Mouse (Mus musculus) forebrain, embryonic 16.5 days (tissue): ENCODE results near the gene Defb29. TPM values are rescaled to one million over a fixed set of nuclear protein-coding genes. Genes with fewer than 3 reads are reported as not detected.

Experiments used
- ATAC-seq: fragments of 200-750 bp; cut with Nextera tagmentation; 2 replicates; pipeline ENCODE4 v1.8.0; 2017; ENCODE audit warnings: mild to moderate bottlenecking, moderate library complexity
- H3K27ac ChIP-seq: fragments of 300-500 bp; sonication (generic); 2 replicates; pipeline ENCODE4 v1.5.1; 2014; ENCODE audit warnings: low read length, control low read depth
- H3K27me3 ChIP-seq: fragments of 300-500 bp; sonication (generic); replicated peaks from 2 replicates; pipeline ENCODE4 v1.6.1; 2014; ENCODE audit warnings: low read length; ENCODE audit not compliant: control insufficient read depth, insufficient read depth
- H3K36me3 ChIP-seq: fragments of 300-500 bp; sonication (generic); 2 replicates; pipeline ENCODE4 v1.6.1; 2014; ENCODE audit not compliant: control insufficient read depth, insufficient read depth
- H3K4me1 ChIP-seq: fragments of 300-500 bp; sonication (generic); replicated peaks from 2 replicates; pipeline ENCODE4 v1.6.1; 2014; ENCODE audit warnings: low read length; ENCODE audit not compliant: control insufficient read depth, insufficient read depth
- H3K4me2 ChIP-seq: fragments of 300-500 bp; sonication (generic); 2 replicates; pipeline ENCODE4 v1.6.1; 2014; ENCODE audit warnings: mild to moderate bottlenecking, low read length, control low read depth
- H3K4me3 ChIP-seq: fragments of 300-500 bp; sonication (generic); replicated peaks from 2 replicates; pipeline ENCODE4 v1.5.1; 2014; ENCODE audit warnings: mild to moderate bottlenecking, low read length, control low read depth
- H3K9ac ChIP-seq: fragments of 300-500 bp; sonication (generic); replicated peaks from 2 replicates; pipeline ENCODE4 v1.6.1; 2014; ENCODE audit warnings: low read depth, low read length, control low read depth
- H3K9me3 ChIP-seq: fragments of 300-500 bp; sonication (generic); 2 replicates; pipeline ENCODE4 v1.6.1; 2016; ENCODE audit warnings: low read length; ENCODE audit not compliant: control insufficient read depth
- WGBS: fragments of 180-500 bp; shearing (Covaris S2); extraction: QIAGEN DNeasy Blood & Tissue Kit; methylation state at CpG from one replicate; pipeline ENCODE4 v1.1.7; 2014; 5-methylcytosine and 5-hydroxymethylcytosine counted together
- polyA plus RNA-seq: library from polyadenylated mRNA; unstranded; fragments of >200 nt; fragmentation: Nextera tagmentation; extraction: Ambion mirVana; gene quantifications from 2 replicates; pipeline ENCODE4 v1.2.1, GENCODE M21; 2015

Defb29 gene
- polyA plus RNA-seq, 1 experiment from 2014 or later: not detected

GRCm38 (mm10) chr2:152516084-152516483 lies 23.8 kb downstream of the Defb29 start:
- Histone ChIP-seq H3K4me1 (no peaks in the 10 kb centered on the region), H3K9ac (no peak overlapping the region), H3K27me3 (no peaks in the 10 kb centered on the region), H3K36me3 (no peaks in the 10 kb centered on the region), H3K9me3 (no peaks in the 10 kb centered on the region), H3K27ac (no peak overlapping the region), H3K4me3 (no peak overlapping the region), H3K4me2 (no peak overlapping the region)
- 59% methylated on average over 4 of the region's 4 CpGs for WGBS
- no peak for ATAC-seq

- WGBS: 90% methylated on average over 1 of the region's 1 CpGs
- H3K4me2 ChIP-seq: no peak within 1 kb of the TSS
- no peaks in the 10 kb centered on the region for H3K36me3 ChIP-seq
- no peak within 1 kb of the TSS for H3K27ac ChIP-seq
- no peaks in the 10 kb centered on the region for H3K4me1 ChIP-seq
- no peak within 1 kb of the TSS for H3K9ac ChIP-seq
- no peak for ATAC-seq
- no peaks in the 10 kb centered on the region for H3K27me3 ChIP-seq
- H3K9me3 ChIP-seq: no peaks in the 10 kb centered on the region
- H3K4me3 ChIP-seq: no peak within 1 kb of the TSS
Measured at GRCm38 (mm10) chr2:152511592-152511991, 28.3 kb downstream of the Defb29 start, which contains the start of gene Defb26. Gene Defb26 (minus strand): TSS chr2:152511692.

- no peak for ATAC-seq
- Histone ChIP-seq H3K4me1 (no peaks in the 10 kb centered on the region), H3K27ac (no peak overlapping the region), H3K9me3 (no peaks in the 10 kb centered on the region), H3K9ac (no peak overlapping the region), H3K4me3 (no peak overlapping the region), H3K4me2 (no peak overlapping the region), H3K36me3 (no peaks in the 10 kb centered on the region), H3K27me3 (no peaks in the 10 kb centered on the region)
- 84% methylated on average over 2 of the region's 2 CpGs for WGBS
Measured at GRCm38 (mm10) chr2:152503950-152504349, 35.9 kb downstream of the Defb29 start.

- H3K9me3 ChIP-seq: no peaks in the 10 kb centered on the region
- no peak overlapping the region for H3K27ac ChIP-seq
- ATAC-seq: no peak
- H3K4me1 ChIP-seq: no peaks in the 10 kb centered on the region
- WGBS: 82% methylated on average over 6 of the region's 6 CpGs
- no peak overlapping the region for H3K4me2 ChIP-seq
- H3K4me3 ChIP-seq: no peak overlapping the region
- H3K27me3 ChIP-seq: no peaks in the 10 kb centered on the region
- H3K9ac ChIP-seq: no peak overlapping the region
- H3K36me3 ChIP-seq: no peaks in the 10 kb centered on the region
Measured at GRCm38 (mm10) chr2:152500863-152501229, 39.1 kb downstream of the Defb29 start.

GRCm38 (mm10) chr2:152500204-152500862 lies 39.6 kb downstream of the Defb29 start:
- Histone ChIP-seq H3K4me3 (no peak overlapping the region), H3K9me3 (no peaks in the 10 kb centered on the region), H3K4me1 (no peaks in the 10 kb centered on the region), H3K4me2 (no peak overlapping the region), H3K27ac (no peak overlapping the region), H3K9ac (no peak overlapping the region), H3K27me3 (no peaks in the 10 kb centered on the region), H3K36me3 (no peaks in the 10 kb centered on the region)
- 78% methylated on average over 7 of the region's 7 CpGs for WGBS
- ATAC-seq: no peak

- Histone ChIP-seq H3K9me3 (no peaks in the 10 kb centered on the region), H3K4me2 (no peak overlapping the region), H3K4me1 (no peaks in the 10 kb centered on the region), H3K9ac (no peak overlapping the region), H3K4me3 (no peak overlapping the region), H3K36me3 (no peaks in the 10 kb centered on the region), H3K27me3 (no peaks in the 10 kb centered on the region), H3K27ac (no peak overlapping the region)
- no peak for ATAC-seq
- WGBS: 79% methylated on average over 6 of the region's 6 CpGs
Measured at GRCm38 (mm10) chr2:152498020-152498419, 41.9 kb downstream of the Defb29 start.

GRCm38 (mm10) chr2:152493151-152493550 lies 46.7 kb downstream of the Defb29 start:
- WGBS: 68% methylated on average over 6 of the region's 6 CpGs
- H3K4me3 ChIP-seq: no peak overlapping the region
- ATAC-seq: no peak
- H3K27ac ChIP-seq: no peak overlapping the region
- H3K4me2 ChIP-seq: no peak overlapping the region
- no peaks in the 10 kb centered on the region for H3K27me3 ChIP-seq
- H3K4me1 ChIP-seq: no peaks in the 10 kb centered on the region
- no peaks in the 10 kb centered on the region for H3K36me3 ChIP-seq
- no peaks in the 10 kb centered on the region for H3K9me3 ChIP-seq
- H3K9ac ChIP-seq: no peak overlapping the region

- H3K9me3 ChIP-seq: no peaks in the 10 kb centered on the region
- no peak within 1 kb of the TSS for H3K27ac ChIP-seq
- no peaks in the 10 kb centered on the region for H3K36me3 ChIP-seq
- H3K27me3 ChIP-seq: no peaks in the 10 kb centered on the region
- no peaks in the 10 kb centered on the region for H3K4me1 ChIP-seq
- H3K4me2 ChIP-seq: no peak within 1 kb of the TSS
- no peak within 1 kb of the TSS for H3K4me3 ChIP-seq
- H3K9ac ChIP-seq: no peak within 1 kb of the TSS
- ATAC-seq: no peak
Measured at GRCm38 (mm10) chr2:152490038-152490437, 49.9 kb downstream of the Defb29 start, which contains the start of gene Defb22. Gene Defb22 (minus strand): TSS chr2:152490138.
